Mouse (Mus musculus): ENCODE data around the gene Syngr1.

Gene Syngr1

DNA sequence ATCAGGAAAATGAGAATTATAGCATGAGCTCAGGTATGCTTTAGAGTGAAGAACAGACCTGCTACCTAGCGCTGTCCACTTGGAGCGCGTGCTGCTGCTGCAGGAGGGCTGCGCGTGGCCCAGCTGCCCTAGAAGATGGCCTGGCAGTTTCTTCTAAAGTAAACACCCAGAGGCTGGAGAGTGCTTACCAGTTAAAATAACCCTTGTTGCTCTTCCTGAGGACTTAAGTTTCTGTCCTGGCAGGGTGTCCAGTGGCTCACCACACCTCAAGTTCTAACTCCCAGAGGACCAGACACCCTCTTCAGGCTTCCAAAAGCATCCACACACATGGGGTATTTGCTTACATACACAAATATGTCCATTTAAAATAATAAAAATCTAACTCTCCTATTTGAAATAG lies 54.3 kb downstream of the Syngr1 start:
- DNase-seq (ENCODE audit: low read depth) = no peak

DNA sequence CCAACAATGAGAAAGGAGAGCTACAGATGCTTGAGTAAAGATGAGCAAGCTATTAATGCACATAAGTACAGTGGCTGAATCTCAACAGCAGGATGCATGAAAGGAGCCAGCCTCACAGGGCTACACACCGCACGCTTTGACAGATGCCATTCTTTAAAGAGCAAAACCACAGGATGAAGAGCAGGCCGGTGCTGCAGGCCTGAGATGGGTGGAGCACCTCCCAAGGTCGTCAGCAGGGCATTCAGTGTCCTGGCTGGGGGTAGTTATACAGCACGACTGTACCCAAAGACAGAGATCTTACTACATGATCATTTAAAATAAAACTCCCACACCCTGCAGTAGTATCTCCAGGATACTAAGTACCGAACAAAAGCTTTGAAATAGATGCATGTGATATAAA lies 55.0 kb downstream of the Syngr1 start:
- DNase-seq (ENCODE audit: low read depth) = no peak

DNA sequence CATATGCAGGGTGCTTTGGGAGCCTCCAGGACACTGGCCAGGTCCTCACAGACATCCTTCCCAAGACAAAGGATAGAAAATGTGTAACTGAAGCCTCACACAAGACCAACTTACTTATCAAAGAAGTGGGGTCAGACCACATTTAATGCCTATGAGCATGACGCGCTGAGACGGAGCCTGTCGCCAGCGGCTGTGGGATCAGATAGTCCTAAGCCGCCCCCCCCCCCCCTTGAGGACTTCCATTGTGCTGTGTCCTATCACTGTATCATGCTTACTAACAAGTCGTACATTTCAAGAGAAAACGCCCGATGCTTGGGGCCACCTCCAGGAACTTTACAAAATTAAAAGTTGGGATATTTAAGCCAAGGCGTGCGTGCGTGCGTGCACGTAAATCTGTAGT lies 56.0 kb downstream of the Syngr1 start:
- DNase-seq (ENCODE audit: low read depth) = no peak

DNA sequence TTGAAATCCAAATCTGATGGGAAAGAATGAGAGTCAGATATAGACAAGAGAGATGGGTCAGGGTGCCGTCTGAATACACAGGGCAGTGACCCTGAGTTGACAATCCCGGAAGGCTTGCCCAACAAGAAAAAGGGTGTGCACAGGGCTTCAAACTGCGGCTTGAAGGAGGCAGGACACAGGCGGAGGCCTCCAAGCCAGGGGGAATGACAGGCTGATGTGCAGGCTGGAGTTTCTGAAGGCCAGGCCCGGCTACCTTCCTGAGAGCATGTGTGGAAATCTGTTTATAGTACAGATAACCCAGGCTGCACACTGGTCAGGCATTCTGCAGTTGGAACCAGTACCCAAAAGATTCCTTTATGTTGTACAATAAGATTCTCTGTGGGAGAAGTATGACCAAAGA lies 56.4 kb downstream of the Syngr1 start:
- no peak for DNase-seq (ENCODE audit: low read depth)

DNA sequence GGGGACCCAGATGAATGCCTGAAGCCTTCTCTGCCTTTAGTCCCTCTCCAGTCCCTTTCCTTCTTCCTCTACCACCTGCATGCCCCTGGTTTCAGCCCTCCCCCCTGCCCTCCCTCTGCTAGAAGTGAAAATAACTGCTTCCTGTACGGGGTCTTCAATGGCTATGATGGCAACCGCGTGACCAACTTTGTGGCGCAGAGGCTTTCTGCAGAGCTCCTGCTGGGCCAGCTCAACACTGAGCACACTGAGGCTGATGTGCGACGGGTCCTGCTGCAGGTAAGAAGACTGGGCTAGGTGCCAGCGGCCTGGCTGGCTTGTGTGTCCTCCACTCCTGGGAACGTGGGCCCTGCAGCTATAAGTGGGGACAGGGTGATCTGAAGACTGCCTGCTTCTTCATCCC lies 57.4 kb downstream of the Syngr1 start:
- no peak for DNase-seq (ENCODE audit: low read depth)

DNA sequence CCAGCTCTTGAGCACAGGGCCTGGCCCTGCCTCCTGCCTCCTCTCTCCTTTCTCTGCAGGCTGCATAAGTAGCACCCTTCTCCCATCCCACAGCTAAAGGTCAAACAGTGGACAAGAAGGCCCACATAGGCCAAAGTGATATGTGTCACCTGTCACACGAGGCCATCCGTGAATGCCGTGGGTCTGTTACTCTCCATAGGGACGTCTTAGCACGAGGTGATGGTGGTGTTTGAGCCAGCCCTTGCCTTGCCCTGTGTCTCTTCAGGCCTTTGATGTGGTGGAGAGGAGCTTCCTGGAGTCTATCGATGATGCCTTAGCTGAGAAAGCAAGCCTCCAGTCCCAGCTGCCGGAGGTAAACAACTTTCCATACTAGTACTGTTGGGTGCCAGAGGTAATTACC lies 58.4 kb downstream of the Syngr1 start:
- no peak for DNase-seq (ENCODE audit: low read depth)

DNA sequence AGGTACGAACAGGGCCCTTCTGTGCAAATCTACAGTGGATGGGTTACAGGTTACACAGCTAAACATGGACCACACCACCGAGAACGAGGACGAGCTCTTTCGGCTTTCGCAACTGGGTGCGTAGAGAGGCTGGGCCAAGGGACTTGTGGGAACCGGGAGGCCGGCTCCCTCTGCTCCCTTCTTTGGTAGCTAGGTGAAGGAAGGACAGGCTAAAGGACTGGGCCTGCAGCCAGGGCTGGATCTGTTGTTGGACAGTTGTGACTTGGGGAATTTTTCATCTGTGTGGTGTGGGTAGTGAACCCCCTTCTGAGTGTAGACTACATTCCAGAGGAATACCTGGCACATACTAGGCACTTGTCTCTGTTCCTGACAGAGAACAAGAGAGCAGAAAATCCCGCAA lies 61.5 kb downstream of the Syngr1 start:
- no peak for DNase-seq (ENCODE audit: low read depth)

DNA sequence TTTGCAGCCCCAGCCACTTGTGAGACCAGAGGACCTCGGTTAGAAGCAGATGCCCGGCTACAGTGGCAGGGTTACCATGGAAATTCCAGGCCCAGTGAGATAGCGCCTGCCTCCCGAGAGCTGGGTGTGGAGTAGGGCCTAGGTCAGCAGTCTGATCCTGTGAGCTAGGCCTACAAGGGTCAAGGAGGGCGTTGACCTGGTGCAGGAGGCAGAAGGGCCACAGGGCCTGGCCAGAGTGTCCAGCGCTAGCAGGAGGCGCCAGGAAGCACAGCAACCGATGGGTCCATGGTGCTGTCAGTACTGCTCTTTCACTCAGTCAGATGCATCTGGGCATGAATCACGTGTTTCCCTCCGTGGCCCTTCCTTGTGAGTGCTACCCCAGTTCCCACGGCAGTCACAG lies 62.6 kb downstream of the Syngr1 start:
- no peak for DNase-seq (ENCODE audit: low read depth)

DNA sequence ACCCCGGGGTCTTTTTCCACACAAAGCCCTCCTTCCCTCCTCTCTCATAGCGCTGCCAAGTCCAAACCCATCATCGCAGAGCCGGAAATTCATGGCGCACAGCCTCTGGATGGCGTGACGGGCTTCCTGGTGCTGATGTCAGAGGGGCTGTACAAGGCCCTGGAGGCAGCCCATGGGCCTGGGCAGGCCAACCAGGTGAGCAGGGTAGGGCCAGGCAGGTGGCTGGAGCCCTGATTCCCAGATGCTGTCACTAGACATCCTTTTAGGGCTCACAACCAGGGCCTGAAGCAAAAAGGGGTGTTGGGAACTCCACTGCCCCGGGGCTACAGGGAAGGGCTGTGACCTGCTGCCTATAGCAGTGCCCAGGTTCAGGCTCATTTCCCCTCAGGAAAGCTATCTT lies 64.6 kb downstream of the Syngr1 start:
- no peak for DNase-seq (ENCODE audit: low read depth)

DNA sequence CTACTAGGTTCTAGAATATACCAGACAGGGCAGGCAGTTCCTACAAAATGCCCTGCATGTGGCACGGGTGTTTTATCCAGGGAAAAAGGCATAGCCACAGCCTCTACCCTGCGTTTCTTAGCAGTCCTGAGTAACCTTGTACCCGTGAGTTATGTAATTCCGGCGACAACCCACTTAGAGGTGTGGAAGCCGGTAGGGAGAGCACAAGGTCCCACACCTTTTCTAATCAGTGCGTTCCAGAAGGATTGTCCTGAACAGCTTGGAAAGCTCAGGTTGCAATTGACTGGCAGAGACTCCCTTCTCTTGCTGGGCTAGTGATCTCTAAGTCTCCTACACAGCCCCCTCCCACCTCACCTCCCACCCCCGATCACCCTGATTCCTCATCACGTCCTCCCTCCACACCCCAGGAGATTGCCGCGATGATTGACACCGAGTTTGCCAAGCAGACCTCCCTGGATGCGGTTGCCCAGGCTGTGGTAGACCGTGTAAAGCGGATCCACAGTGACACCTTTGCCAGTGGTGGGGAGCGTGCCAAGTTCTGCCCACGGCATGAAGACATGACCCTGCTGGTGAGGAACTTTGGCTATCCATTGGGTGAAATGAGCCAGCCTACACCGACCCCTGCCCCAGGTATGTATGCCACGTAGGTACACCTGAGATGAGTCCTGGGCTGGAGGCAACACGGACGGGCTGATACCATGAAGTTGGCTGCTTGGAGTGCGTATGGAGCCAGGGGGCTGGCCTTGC lies 66.2 kb downstream of the Syngr1 start:
- no peak for DNase-seq (ENCODE audit: low read depth)

DNA sequence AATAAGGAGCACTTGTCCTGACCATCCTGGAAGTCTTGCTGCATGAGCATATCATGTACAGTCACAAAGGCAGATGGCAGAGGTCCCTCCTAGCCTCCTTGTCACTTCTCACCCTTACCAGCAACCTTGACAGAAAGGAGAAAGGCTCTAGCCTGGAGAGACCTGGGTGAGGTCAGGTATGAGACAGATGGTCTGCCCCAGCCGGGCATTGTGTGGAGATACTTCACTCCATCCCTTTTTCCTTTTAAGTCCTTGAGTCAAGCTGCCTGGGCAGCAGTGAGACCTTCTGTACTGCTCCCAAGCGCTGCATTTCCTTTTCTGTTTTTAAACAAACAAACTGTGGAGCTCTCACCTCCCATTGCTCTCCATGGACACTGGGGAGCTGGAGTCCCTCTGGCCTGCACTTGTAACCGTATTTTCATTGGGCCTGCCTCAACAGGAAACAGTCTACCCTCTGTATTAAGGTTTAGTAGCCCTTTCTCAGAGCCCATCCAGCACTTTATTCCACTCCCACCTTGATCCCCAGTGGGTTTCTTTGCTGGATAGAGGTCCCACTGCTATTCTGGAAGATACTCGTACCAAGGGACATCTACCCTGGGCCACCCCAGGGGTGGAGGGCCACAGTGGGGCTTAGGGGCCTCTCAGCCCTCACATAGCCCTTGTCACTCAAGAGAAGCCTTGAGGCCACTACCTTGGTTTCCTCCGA lies 67.0 kb downstream of the Syngr1 start:
- DNase-seq (ENCODE audit: low read depth) = no peak

DNA sequence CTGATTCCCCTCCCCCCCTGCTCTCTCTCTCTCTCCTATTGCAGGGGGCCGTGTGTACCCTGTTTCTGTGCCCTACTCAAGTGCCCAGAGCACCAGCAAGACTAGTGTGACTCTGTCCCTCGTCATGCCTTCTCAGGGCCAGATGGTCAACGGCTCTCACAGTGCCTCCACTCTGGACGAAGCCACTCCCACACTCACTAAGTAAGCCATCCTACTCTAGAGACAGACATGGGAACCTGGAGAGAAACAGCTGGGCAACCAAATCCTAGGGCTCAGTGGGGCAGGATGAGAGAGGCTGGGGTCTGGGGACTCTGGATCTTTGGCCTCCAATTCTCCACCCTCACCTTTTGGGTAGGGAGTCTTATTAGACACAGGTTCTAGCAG lies 67.6 kb downstream of the Syngr1 start:
- DNase-seq (ENCODE audit: low read depth) = no peak

DNA sequence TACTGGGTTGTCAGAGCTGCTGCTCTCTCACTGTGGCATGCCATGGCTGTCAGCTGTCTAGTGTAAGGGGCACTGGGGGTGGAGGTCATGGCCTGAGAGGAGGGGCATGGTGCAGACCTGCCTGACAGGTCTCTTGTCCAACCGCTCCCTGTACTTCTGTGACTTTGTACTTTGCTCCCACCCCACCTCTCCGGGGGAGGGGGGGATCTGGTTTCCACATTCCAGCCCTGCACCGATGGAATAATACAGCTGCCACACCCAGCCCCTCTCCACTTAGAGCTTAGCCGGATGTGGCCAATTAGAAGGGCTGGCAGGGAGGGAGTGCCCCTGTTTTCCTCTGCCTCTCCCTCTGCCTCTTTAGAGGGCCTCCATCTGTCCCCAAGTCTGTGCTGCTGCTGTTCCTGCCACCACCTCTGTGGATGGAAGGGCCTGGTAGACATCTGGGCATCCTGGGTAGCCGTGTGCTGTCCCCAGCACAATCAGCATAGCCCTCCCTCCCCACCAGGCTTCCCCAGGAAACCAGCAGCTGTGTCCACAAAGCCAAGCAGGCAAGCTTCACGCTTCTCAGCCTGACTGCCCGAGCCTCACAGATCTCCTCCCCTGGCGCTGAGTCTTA lies 68.3 kb downstream of the Syngr1 start:
- DNase-seq (ENCODE audit: low read depth) = no peak

DNA sequence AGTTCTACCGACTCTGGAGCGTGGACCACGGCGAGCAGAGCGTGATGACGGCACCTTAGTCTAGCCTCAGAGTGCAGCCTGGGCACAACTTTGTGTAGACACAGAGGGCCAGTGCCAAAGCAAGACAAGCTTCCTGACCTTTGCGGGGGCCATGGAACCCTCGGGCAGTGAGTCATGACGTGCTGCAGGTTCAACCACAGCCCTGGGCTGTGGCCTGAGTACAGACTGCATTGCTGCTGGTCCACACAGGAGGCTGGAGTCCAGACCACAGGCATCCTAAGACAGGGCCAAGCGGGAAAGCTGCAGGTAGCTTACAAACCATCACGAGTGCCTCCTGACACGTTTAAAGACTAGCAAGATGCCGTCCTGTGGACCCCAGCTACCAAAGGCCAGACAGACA lies 69.1 kb downstream of the Syngr1 start:
- no peak for DNase-seq (ENCODE audit: low read depth)

DNA sequence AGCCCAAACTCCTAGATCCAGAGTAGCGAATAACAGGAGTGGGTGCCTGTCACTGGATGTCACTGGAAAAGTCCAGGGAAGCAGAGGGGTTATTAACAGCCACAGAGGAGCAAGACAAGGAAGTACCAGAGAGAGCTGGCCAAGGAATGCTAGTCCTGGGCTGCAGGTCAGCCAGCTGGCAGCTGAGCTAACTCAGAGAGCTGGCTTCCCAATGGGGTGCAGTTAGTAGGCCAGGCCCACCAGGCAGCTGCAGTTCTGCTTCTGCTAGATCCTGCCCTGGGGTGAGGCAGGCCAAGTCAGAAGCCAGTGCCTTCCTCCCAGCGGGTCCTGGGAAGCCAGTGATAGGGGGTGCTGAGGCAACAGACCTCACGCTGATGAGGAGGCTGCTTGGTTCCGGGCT lies 69.6 kb downstream of the Syngr1 start:
- no peak for DNase-seq (ENCODE audit: low read depth)

DNA sequence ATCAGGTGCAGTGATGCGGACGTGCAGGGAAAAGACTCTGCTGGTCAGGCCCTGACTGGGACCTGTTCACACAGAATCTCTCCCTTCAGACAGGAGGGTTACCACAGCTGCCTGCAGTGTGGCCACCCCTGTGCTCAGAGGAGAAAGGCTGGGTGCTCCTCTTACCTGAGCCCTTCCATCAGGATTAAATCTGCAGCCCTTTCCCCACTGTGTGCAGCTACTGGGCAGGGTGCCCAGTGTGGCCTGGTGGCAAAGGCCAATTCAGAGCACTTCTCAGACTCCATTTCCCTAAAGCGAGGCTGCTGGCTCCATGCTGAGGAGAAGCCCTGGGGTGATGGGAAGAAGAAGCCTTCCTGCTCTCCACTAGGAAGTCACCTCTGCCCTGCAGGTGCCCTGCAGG lies 70.1 kb downstream of the Syngr1 start:
- no peak for DNase-seq (ENCODE audit: low read depth)

DNA sequence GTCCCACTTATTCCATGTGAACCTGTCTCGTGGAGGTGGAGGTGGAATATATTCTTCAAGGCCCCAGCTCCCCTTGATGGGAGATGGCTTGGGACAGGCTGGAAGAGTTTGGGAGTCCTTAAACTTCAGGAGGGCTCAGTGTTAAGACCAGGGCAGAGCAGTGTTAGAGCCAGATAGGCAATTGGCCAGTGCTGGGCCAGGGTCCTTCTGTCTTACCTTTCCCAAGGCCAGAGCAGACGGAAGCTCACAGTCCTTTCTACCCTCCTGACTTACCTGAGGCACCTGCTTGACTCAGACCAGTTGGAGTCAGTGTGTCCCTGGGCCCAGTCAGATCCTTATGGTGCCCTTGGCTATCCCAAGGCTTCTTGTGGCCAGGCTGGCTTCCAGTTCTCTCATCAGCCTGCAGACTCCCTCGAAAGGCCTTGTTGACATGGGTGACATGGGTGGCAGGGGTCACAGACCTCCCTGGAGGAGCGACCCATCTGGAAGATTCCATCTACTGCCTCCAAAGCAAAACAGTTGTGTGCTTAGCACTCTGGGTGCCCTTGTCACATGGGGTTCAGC lies 71.3 kb downstream of the Syngr1 start:
- DNase-seq (ENCODE audit: low read depth) = no peak

DNA sequence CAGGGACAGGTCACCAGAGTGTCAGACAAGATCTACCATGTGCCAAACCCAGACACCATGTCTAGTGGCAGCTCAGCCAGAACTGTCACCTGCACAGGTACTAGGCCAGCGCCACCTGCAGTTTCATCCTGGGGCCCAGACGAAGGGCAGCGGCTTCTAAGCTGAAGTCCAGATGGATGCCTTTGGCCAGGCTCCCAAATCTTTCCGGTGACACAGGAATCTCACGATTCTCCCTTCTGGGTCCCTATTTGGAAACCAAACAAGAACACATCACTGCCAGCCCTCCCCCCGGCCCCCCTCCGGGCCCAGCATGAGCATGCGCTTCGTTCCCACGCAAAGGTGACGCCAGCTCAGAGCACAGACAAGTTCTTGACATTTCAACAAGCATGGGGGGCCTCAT lies 72.1 kb downstream of the Syngr1 start:
- DNase-seq (ENCODE audit: low read depth) = no peak

DNA sequence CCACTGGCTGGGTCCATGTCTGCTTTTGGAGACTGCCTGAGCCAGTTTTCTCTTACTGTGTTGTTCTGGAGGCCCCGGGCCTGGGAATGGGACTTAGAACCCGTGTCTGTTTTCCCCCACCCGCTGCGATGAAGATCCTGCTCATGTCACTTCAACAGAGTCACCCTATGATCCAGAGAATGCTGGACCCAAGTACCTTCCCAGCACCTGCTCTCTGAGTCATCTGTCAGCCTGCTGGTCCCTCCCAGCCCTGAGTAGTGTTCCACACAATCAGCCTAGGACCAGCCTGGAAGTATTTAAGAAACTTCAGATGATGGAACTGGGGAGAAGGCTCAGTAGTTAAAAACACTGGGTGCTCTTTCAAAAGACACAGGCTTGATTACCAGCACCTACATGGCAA lies 72.6 kb downstream of the Syngr1 start:
- DNase-seq (ENCODE audit: low read depth) = no peak

DNA sequence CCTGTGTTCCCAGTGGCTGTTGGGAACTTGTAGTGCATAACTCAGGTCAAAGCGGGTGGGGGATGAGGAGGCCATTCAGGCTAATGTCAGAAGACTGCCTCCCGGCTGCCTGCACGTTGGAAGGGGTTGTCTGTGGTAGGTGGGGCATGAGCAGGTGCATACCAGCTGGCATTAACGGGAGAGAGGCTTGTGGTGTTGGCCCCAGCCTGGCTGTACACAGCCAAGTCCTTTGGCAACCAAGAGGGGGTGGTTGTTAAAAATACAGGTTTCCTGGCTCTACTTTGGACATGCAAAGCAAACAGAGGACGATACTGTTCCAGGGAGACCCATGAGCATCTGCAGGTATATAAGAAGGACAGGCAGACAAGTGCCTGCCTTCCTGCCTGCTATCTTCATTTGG lies 74.3 kb downstream of the Syngr1 start:
- DNase-seq (ENCODE audit: low read depth) = no peak
